Mouse (Mus musculus) ES-E14 (cell line): Measurements from ENCODE around the gene She.

Experiments
- CHD2 ChIP-seq: IDR thresholded peaks from 2 replicates; pipeline ENCODE4 v1.6.1; 2014; ENCODE audit warnings: mild to moderate bottlenecking, low read depth, low read length, inconsistent platforms
- HCFC1 ChIP-seq: IDR thresholded peaks from 2 replicates; pipeline ENCODE4 v1.6.1; 2012; ENCODE audit warnings: low read length, inconsistent platforms, borderline replicate concordance; ENCODE audit not compliant: insufficient read depth
- MAFK ChIP-seq: IDR thresholded peaks from 2 replicates; pipeline ENCODE4 v1.6.1; 2014; ENCODE audit warnings: mild to moderate bottlenecking, low read depth, low read length, inconsistent platforms; ENCODE audit not compliant: insufficient read depth
- ZC3H11A ChIP-seq: IDR thresholded peaks from 2 replicates; pipeline ENCODE4 v1.6.1; 2012; ENCODE audit warnings: low read depth, mild to moderate bottlenecking, inconsistent platforms, low read length, borderline replicate concordance
- ZNF384 ChIP-seq: IDR thresholded peaks from 2 replicates; pipeline ENCODE4 v1.6.1; 2012; ENCODE audit warnings: low read depth, low read length, inconsistent platforms

- TF ChIP-seq ZNF384 = no peak
- no peak for TF ChIP-seq ZC3H11A
- no peak for TF ChIP-seq MAFK
- no peak for TF ChIP-seq HCFC1
- TF ChIP-seq CHD2 = no peak
Measured at GRCm38 (mm10) chr3:89801507-89801847, 29.7 kb upstream of the She start.
